Mouse (Mus musculus) cerebellum, postnatal 4 days (tissue): ENCODE measurements around the gene Gm14412.
"Not testable (repeated sequence)": the region's sequence is repeated elsewhere in the genome, so short reads cannot be mapped to it uniquely, and the experiment has no call there.

Source experiments
- DNase-seq, 2 experiments: peaks; one replicate each; pipeline ENCODE4 v3.0.0; 2022; ENCODE audit warnings: low spot score in 2 of 2, mixed read lengths in 1 of 2

Gene Gm14412

DNA sequence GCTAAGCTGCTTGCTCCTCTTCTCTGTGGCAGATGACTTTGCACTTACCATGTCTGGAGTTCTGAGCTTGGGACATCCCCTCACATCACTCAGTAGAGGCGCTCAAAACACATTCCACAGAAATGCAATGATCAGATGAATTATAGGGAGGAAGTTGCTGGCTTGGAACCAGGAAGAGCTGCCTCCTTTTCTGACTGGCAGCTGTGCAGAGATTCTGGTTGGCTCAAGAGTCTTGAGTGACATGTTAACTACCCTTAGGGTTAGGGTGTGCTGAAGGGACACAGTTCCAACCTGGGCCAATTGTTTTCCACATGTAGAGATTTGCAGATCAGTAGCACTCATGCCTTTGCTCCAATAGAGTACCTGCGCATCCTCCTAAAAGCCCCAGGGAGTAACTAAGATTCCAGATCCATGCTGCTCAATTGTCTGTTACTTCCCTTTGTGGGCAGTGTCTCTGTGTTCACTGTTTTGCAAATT lies at the start of gene Gm14412:
Gene Gm14412, minus strand, starts transcription at position 51 of the 477 bp plus-strand sequence.
- not testable (repeated sequence) for DNase-seq

DNA sequence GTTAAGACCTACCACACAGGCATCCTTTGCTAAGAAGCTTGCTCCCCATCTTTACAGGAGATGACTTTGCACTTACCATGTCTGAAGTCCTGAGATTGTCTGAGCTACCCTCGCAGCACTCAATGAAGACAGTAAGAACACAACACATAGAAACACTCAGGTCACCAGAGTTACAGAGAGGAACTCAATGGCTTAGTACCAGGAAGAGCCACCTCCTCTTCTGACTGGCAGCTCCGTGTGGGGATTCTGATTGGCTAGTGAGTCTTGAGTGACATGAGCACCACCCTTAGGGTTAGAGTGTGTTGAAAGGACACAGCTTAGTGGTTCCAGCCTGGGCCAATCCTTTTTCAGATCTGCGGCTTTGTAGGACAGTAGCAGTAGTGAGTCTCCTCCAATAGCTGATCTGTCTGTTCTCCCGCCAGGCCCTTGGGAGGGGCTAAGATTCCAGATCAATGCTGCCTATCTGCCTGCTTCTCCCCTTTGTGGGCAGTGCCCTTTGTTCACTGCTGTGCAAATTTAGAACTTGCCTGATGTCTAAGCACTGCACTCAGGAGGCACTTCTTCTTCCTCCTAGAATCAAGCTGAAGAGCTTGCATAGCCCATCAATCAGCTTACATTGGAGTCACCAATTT lies 5.7 kb upstream of the Gm14412 start:
- not testable (repeated sequence) for DNase-seq

DNA sequence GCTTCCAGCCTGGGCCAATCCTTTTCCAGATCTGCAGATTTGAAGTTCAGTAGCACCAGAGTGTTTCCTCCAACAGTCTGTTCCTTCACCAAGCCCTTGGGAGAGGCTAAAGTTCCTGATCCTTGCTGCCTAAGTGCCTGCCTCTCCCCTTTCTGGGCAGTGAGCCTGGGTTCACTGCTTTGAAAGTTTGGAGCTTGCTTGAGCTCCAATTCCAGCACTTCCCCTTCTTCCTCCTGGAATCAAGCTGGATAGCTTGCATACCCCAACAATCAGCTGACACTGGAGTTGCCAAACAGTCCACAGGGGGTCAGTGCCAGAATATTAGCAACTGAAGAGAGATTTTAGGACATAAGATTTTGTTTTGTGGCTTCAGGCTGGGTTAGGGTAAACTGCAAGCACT lies 2.7 kb downstream of the Gm14412 start:
- DNase-seq, result not testable (repeated sequence)

DNA sequence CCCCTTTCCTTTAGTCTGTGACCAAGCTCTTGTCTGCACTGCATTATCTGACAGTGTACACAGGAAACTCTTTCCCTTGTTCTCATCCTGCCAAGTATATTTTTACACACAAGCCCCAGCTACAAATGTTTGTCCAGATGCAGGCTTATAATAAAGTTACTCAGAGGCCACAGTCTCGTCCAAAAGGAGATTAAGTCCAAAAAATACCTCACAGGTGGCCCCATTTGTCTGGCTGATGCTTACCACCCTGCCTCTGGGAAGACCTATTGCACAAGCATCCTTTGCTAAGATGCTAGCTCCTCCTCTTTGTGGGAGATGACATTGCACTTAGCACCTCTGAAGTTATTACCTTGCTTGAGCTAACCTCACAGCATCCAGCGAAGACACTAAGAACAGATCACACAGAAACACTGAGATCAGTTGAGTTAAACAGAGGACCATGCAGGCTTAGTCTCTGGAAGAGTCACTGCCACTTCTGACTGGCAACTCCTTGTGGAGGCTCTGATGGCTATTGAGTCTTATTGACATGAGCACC lies 3.3 kb downstream of the Gm14412 start:
- not testable (repeated sequence) for DNase-seq

DNA sequence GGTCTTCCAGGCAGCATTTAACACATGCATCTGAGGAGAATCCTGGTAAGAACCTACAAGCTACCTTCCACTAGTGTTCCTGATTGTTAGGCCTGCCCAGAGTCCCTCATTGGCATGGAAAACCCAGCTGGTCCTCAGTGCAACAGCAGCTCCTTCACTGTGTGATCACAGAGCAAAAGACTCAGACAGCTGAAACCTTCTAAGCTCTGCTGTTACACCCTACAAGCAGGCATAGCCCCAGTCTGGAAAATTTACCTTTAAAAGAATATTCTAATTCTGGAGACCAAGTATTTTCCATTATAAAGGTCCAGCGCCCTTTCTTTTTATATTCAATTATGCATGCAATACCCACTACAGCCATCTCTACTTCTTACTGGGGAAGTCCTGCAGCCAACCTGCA lies 5.1 kb downstream of the Gm14412 start:
- DNase-seq, result no peak

DNA sequence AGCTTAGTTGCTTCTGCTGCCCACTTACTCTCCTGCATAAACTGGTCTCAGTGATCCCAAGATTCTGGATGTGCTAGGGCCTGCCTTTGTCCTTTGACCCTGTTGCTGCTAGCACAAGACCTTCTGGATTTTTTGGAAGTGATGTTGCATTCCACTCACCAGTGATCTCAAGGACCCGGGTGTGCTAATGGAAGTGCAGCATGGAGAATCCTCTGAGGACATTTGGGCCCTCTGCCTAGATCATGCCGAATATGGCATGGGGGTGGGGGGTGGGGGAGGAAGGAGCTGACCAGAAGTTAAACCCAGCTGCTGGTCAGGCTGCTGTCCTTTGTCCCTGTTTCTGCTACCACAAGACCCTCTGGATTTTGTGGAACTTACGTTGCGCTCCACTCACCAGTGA lies 14.5 kb downstream of the Gm14412 start:
- DNase-seq, result not testable (repeated sequence)

DNA sequence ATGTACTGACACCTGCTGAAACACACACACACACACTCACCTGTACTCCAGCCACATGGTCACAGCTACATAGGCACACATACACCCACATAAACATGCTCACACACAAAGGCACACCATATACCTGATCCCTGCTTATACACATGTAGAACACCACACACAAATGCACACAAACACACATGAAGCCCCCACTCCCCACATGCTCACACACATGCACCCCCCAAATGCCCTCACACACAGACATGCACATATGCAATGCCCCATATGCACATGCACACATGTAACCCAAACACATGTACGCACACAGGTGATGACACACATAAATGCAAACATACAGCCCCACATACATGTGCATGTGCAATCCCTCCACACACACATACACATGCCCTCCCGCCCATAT lies 19.1 kb downstream of the Gm14412 start:
- DNase-seq, result not testable (repeated sequence)

DNA sequence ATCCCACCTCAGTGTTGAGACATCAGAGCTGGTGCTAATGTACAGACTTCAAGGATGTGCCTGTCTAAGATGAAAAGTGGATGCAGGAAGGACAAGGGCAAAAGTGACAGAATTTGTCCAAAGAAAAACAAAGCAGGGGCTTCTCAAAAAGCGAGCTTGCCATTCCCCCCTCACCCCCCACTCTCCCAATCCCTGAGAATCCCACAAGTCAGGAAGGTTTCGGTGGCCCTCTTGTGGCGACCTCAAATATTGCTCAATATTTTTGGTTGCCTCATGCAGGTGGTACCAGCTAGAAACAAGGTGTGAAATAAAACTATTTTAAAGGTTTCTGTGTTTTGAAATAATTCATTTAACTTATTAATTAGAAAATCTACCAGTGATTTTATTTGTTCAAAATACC lies 40.4 kb downstream of the Gm14412 start:
- not testable (repeated sequence) for DNase-seq

DNA sequence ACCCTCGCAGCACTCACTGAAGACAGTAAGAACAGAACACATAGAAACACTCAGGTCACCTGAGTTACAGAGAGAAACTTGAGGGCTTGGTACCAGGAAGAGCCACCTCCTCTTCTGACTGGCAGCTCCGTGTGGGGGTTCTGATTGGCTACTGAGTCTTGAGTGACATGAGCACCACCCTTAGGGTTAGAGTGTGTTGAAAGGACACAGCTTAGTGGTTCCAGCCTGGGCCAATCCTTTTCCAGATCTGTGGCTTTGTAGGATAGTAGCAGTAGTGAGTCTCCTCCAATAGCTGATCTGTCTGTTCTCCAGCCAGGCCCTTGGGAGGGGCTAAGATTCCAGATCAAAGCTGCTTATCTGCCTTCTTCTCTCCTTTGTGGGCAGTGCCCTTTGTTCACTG lies 46.4 kb downstream of the Gm14412 start:
- not testable (repeated sequence) for DNase-seq

DNA sequence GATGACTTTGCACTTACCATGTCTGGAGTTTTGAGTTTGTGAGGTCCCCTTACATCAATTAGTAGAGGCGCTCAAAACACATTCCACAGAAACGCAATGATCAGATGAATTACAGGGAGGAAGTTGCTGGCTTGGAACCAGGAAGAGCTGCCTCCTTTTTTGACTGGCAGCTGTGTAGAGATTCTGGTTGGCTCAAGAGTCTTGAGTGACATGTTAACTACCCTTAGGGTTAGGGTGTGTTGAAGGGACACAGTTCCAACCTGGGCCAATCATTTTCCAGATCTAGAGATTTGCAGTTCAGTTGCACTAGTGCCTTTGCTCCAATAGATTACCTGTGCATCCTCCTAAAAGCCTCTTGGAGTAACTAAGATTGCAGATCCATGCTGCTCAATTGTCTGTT lies 51.9 kb downstream of the Gm14412 start:
- DNase-seq, result not testable (repeated sequence)

DNA sequence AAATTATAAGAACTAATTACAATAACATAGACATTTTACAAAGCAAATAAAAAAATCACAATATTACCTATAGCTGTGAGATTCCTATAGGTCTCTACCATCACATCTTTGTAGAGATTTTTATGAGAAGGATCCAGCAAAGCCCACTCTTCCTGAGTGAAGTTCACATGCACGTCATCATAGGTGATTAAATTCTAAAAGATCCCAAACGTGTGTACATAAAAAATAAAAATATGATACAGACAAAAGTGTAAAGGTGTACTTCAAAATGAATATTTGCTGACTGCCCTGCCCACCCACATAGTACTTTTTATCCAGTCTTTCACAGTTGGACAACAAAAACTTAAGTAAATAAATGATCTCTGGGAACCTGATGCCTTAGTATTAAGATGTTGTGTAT lies 57.2 kb downstream of the Gm14412 start, which contains the start of gene Gm14409:
Gene Gm14409, minus strand, starts transcription at position 101 of the 400 bp plus-strand sequence.
- not testable (repeated sequence) for DNase-seq
